Mouse (Mus musculus) limb, embryonic 11.5 days (tissue): ENCODE results near the gene Ypel3. TPM values are rescaled to one million over a fixed set of nuclear protein-coding genes. Genes with fewer than 3 reads are reported as not detected.

Source experiments
- ATAC-seq: fragments of 200-750 bp; cut with Nextera tagmentation; 2 replicates; pipeline ENCODE4 v1.8.0; 2017; ENCODE audit warnings: low read depth; ENCODE audit not compliant: insufficient number of reproducible peaks, low FRiP score, low TSS enrichment
- DNase-seq: peaks from one replicate; pipeline ENCODE4 v3.0.0-alpha.2; 2015; ENCODE audit warnings: low spot score
- H3K27ac ChIP-seq: fragments of 300-500 bp; sonication (generic); replicated peaks from 2 replicates; pipeline ENCODE4 v1.5.1; 2014; ENCODE audit warnings: low read depth, mild to moderate bottlenecking, low read length
- H3K27me3 ChIP-seq: fragments of 300-500 bp; sonication (generic); 2 replicates; pipeline ENCODE4 v1.6.1; 2014; ENCODE audit warnings: mild to moderate bottlenecking, low read length, mixed read lengths; ENCODE audit not compliant: control insufficient read depth, insufficient read depth
- H3K36me3 ChIP-seq: fragments of 300-500 bp; sonication (generic); 2 replicates; pipeline ENCODE4 v1.6.1; 2014; ENCODE audit warnings: mild to moderate bottlenecking, low read length, moderate library complexity, mixed read lengths; ENCODE audit not compliant: control insufficient read depth, insufficient read depth
- H3K4me1 ChIP-seq: fragments of 300-500 bp; sonication (generic); 2 replicates; pipeline ENCODE4 v1.6.1; 2014; ENCODE audit warnings: low read length, mixed read lengths; ENCODE audit not compliant: control insufficient read depth, insufficient read depth
- H3K4me2 ChIP-seq: fragments of 300-500 bp; sonication (generic); 2 replicates; pipeline ENCODE4 v1.6.1; 2014; ENCODE audit warnings: low read depth, mild to moderate bottlenecking, moderate library complexity; ENCODE audit not compliant: severe bottlenecking
- H3K4me3 ChIP-seq: fragments of 300-500 bp; sonication (generic); 2 replicates; pipeline ENCODE4 v1.5.1; 2014; ENCODE audit warnings: low read depth, low read length
- H3K9ac ChIP-seq: fragments of 300-500 bp; sonication (generic); 2 replicates; pipeline ENCODE4 v1.6.1; 2014; ENCODE audit warnings: mild to moderate bottlenecking, low read length
- H3K9me3 ChIP-seq: fragments of 300-500 bp; sonication (generic); 2 replicates; pipeline ENCODE4 v1.6.1; 2016; ENCODE audit warnings: low read length; ENCODE audit not compliant: control insufficient read depth
- WGBS: fragments of 180-500 bp; shearing (Covaris S2); extraction: QIAGEN DNeasy Blood & Tissue Kit; methylation state at CpG from one replicate; pipeline ENCODE4 v1.1.7; 2014; 5-methylcytosine and 5-hydroxymethylcytosine counted together
- polyA plus RNA-seq: library from polyadenylated mRNA; unstranded; fragments of >200 nt; fragmentation: Nextera tagmentation; extraction: Ambion mirVana; gene quantifications from 2 replicates; pipeline ENCODE4 v1.2.1, GENCODE M21; 2014

Gene Ypel3
- polyA plus RNA-seq, 1 experiment from 2014 or later: 112 TPM

GRCm38 (mm10) chr7:126760391-126760802 lies 16.4 kb upstream of the Ypel3 start:
- Histone ChIP-seq H3K36me3 (peaks cover 6% of the 10 kb centered on the region; the same call in 1 of the 2 replicates), H3K4me2 (peak overlapping the region; percentile 64), H3K27me3 (no peaks in the 10 kb centered on the region), H3K9ac (peak overlapping the region; percentile 78), H3K27ac (peak overlapping the region; percentile 56; the same call in 1 of the 2 replicates), H3K9me3 (no peaks in the 10 kb centered on the region), H3K4me1 (no peaks in the 10 kb centered on the region), H3K4me3 (peak overlapping the region; percentile 58)
- 18% methylated on average over 3 of the region's 3 CpGs for WGBS
- no peak for DNase-seq
- no peak for ATAC-seq

- Histone ChIP-seq H3K4me3 (no peak overlapping the region), H3K27ac (no peak overlapping the region), H3K4me2 (peak overlapping the region; percentile 64; the same call in 1 of the 2 replicates), H3K4me1 (no peaks in the 10 kb centered on the region), H3K36me3 (peaks cover 6% of the 10 kb centered on the region; the same call in 1 of the 2 replicates), H3K9ac (no peak overlapping the region), H3K9me3 (no peaks in the 10 kb centered on the region), H3K27me3 (no peaks in the 10 kb centered on the region)
- DNase-seq (no peak), ATAC-seq (no peak)
- 80% methylated on average over 4 of the region's 4 CpGs for WGBS
These were observed 15.8 kb upstream of the Ypel3 start for GRCm38 (mm10) chr7:126760956-126761355.

- no peak overlapping the region for H3K4me3 ChIP-seq
- no peaks in the 10 kb centered on the region for H3K9me3 ChIP-seq
- no peaks in the 10 kb centered on the region for H3K4me1 ChIP-seq
- H3K27ac ChIP-seq: no peak overlapping the region
- no peaks in the 10 kb centered on the region for H3K27me3 ChIP-seq
- ATAC-seq (no peak), DNase-seq (no peak)
- H3K4me2 ChIP-seq: no peak overlapping the region
- H3K36me3 ChIP-seq: peaks cover 8% of the 10 kb centered on the region; the same call in 1 of the 2 replicates
- 76% methylated on average over 6 of the region's 6 CpGs for WGBS
- no peak overlapping the region for H3K9ac ChIP-seq
These were observed 15.2 kb upstream of the Ypel3 start for GRCm38 (mm10) chr7:126761529-126762067.

GRCm38 (mm10) chr7:126762471-126763008 lies 14.2 kb upstream of the Ypel3 start:
- Histone ChIP-seq H3K4me1 (no peaks in the 10 kb centered on the region), H3K4me2 (no peak overlapping the region), H3K9ac (no peak overlapping the region), H3K9me3 (no peaks in the 10 kb centered on the region), H3K27me3 (no peaks in the 10 kb centered on the region), H3K36me3 (peaks cover 8% of the 10 kb centered on the region; the same call in 1 of the 2 replicates), H3K27ac (no peak overlapping the region), H3K4me3 (no peak overlapping the region)
- ATAC-seq: no peak
- WGBS: 76% methylated on average over 17 of the region's 17 CpGs
- DNase-seq: no peak

- no peaks in the 10 kb centered on the region for H3K27me3 ChIP-seq
- H3K36me3 ChIP-seq: peaks cover 10% of the 10 kb centered on the region; the same call in 1 of the 2 replicates
- H3K4me2 ChIP-seq: no peak overlapping the region
- no peaks in the 10 kb centered on the region for H3K9me3 ChIP-seq
- WGBS: 89% methylated on average over 9 of the region's 9 CpGs
- ATAC-seq (no peak), DNase-seq (no peak)
- H3K27ac ChIP-seq: no peak overlapping the region
- H3K4me3 ChIP-seq: no peak overlapping the region
- H3K9ac ChIP-seq: no peak overlapping the region
- no peaks in the 10 kb centered on the region for H3K4me1 ChIP-seq
These were observed 11.2 kb upstream of the Ypel3 start for GRCm38 (mm10) chr7:126765540-126765939.

- no peaks in the 10 kb centered on the region for H3K27me3 ChIP-seq
- no peak within 1 kb of the TSS for H3K4me2 ChIP-seq
- H3K4me3 ChIP-seq: no peak within 1 kb of the TSS
- no peaks in the 10 kb centered on the region for H3K4me1 ChIP-seq
- peaks cover 10% of the 10 kb centered on the region; the same call in 1 of the 2 replicates for H3K36me3 ChIP-seq
- H3K9ac ChIP-seq: no peak within 1 kb of the TSS; the same call in 1 of the 2 replicates
- no peak within 1 kb of the TSS for H3K27ac ChIP-seq
- 87% methylated on average over 16 of the region's 16 CpGs for WGBS
- no peaks in the 10 kb centered on the region for H3K9me3 ChIP-seq
- DNase-seq (no peak), ATAC-seq (no peak)
These were observed 10.6 kb upstream of the Ypel3 start, which contains the start of gene Gdpd3 for GRCm38 (mm10) chr7:126766201-126766600. Gene Gdpd3 (plus strand): TSS chr7:126766334.

- DNase-seq (no peak), ATAC-seq (no peak)
- no peaks in the 10 kb centered on the region for H3K27me3 ChIP-seq
- H3K4me2 ChIP-seq: no peak overlapping the region
- H3K9me3 ChIP-seq: no peaks in the 10 kb centered on the region
- 92% methylated on average over 8 of the region's 8 CpGs for WGBS
- no peak overlapping the region for H3K27ac ChIP-seq
- H3K4me1 ChIP-seq: no peaks in the 10 kb centered on the region
- H3K4me3 ChIP-seq: no peak overlapping the region
- H3K36me3 ChIP-seq: peaks cover 10% of the 10 kb centered on the region; the same call in 1 of the 2 replicates
- no peak overlapping the region for H3K9ac ChIP-seq
These were observed 9.8 kb upstream of the Ypel3 start for GRCm38 (mm10) chr7:126767001-126767400.

- H3K4me1 ChIP-seq: peaks cover 4% of the 10 kb centered on the region
- no peak overlapping the region for H3K27ac ChIP-seq
- H3K4me3 ChIP-seq: no peak overlapping the region
- H3K36me3 ChIP-seq: peaks cover 5% of the 10 kb centered on the region; the same call in 1 of the 2 replicates
- no peak overlapping the region for H3K9ac ChIP-seq
- ATAC-seq (no peak), DNase-seq (no peak)
- no peaks in the 10 kb centered on the region for H3K9me3 ChIP-seq
- 86% methylated on average over 12 of the region's 12 CpGs for WGBS
- no peak overlapping the region for H3K4me2 ChIP-seq
- H3K27me3 ChIP-seq: no peaks in the 10 kb centered on the region
These were observed 6.0 kb upstream of the Ypel3 start for GRCm38 (mm10) chr7:126770784-126771183.
